Mouse (Mus musculus) embryonic fibroblast, embryonic 13.5 days (primary cell): ENCODE measurements around the gene Gm28308. TPM values are rescaled to one million over a fixed set of nuclear protein-coding genes. Genes with fewer than 3 reads are reported as not detected.
A peak's percentile ranks its signal among the peaks of the same experiment; 100 is the strongest.

Experiments used
- H3K27ac ChIP-seq: 2 replicates; pipeline ENCODE4 v1.5.1; 2012; ENCODE audit warnings: low read length, control low read depth, inconsistent platforms; ENCODE audit not compliant: insufficient read depth
- H3K4me1 ChIP-seq: 2 replicates; pipeline ENCODE4 v1.6.1; 2011; ENCODE audit warnings: low read length; ENCODE audit not compliant: control insufficient read depth, insufficient read depth
- H3K4me3 ChIP-seq: 2 replicates; pipeline ENCODE4 v1.5.1; 2011; ENCODE audit warnings: mild to moderate bottlenecking, control low read depth, low read length; ENCODE audit not compliant: insufficient read depth
- CTCF ChIP-seq: IDR thresholded peaks from 2 replicates; pipeline ENCODE4 v1.5.1; 2011; ENCODE audit warnings: mild to moderate bottlenecking, control low read depth, low read length, moderate library complexity, borderline replicate concordance; ENCODE audit not compliant: insufficient read depth
- POLR2A ChIP-seq: IDR thresholded peaks from 2 replicates; pipeline ENCODE4 v1.6.1; 2011; ENCODE audit warnings: low read depth, mild to moderate bottlenecking, control low read depth, low read length, moderate library complexity
- polyA plus RNA-seq: library from polyadenylated mRNA; stranded (reverse); fragments of >200 nt; gene quantifications from 2 replicates; pipeline ENCODE4 v1.2.4, GENCODE M21; 2011; ENCODE audit warnings: low read depth; ENCODE audit not compliant: missing spikeins, insufficient read length

Gene Gm28308
- polyA plus RNA-seq, 1 experiment: not detected

GRCm38 (mm10) chr6:52165441-52166370 is 47.4 kb downstream of the Gm28308 start:
- H3K4me1 ChIP-seq: 0 out of 2 replicates have a peak, but pooled peaks cover 2% of the 10 kb centered on the region
- peak overlapping the region; percentile 79 for H3K27ac ChIP-seq
- TF ChIP-seq CTCF: no peak
- no peak for TF ChIP-seq POLR2A
- peak overlapping the region; percentile 26 for H3K4me3 ChIP-seq

- peak within 1 kb of the TSS; percentile 47 for H3K4me3 ChIP-seq
- TF ChIP-seq POLR2A (peak; percentile 35; the same call in 1 of the 2 replicates), CTCF (no peak)
- H3K27ac ChIP-seq: peak within 1 kb of the TSS; percentile 79
- 0 out of 2 replicates have a peak, but pooled peaks cover 2% of the 10 kb centered on the region for H3K4me1 ChIP-seq
Measured at GRCm38 (mm10) chr6:52164626-52165440, 48.3 kb downstream of the Gm28308 start, which contains the start of gene Hoxa2. Hoxa2 (minus strand) TSS chr6:52164831.

GRCm38 (mm10) chr6:52164051-52164625 is 49.0 kb downstream of the Gm28308 start:
- 0 out of 2 replicates have a peak, but pooled peaks cover 2% of the 10 kb centered on the region for H3K4me1 ChIP-seq
- H3K4me3 ChIP-seq: peak overlapping the region; percentile 47

GRCm38 (mm10) chr6:52163366-52164031 is 49.6 kb downstream of the Gm28308 start:
- no peak for TF ChIP-seq CTCF
- TF ChIP-seq POLR2A: no peak
- H3K4me3 ChIP-seq: peak overlapping the region; percentile 47
- peak overlapping the region; percentile 79 for H3K27ac ChIP-seq
- H3K4me1 ChIP-seq: 0 out of 2 replicates have a peak, but pooled peaks cover 2% of the 10 kb centered on the region

More at GRCm38 (mm10) chr6:52164051-52164625, 49.0 kb downstream of the Gm28308 start:
- no peak for TF ChIP-seq CTCF
- TF ChIP-seq POLR2A: no peak; the same call in 1 of the 2 replicates
- peak overlapping the region; percentile 79 for H3K27ac ChIP-seq

GRCm38 (mm10) chr6:52162611-52163365 is 50.4 kb downstream of the Gm28308 start:
- 0 out of 2 replicates have a peak, but pooled peaks cover 2% of the 10 kb centered on the region for H3K4me1 ChIP-seq
- H3K27ac ChIP-seq: peak overlapping the region; percentile 79
- H3K4me3 ChIP-seq: peak overlapping the region; percentile 47
- TF ChIP-seq CTCF (no peak), POLR2A (no peak)

- TF ChIP-seq CTCF: no peak
- TF ChIP-seq POLR2A: no peak
- 0 out of 2 replicates have a peak, but pooled peaks cover 2% of the 10 kb centered on the region for H3K4me1 ChIP-seq
- no peak overlapping the region for H3K27ac ChIP-seq
- no peak overlapping the region for H3K4me3 ChIP-seq
Measured at GRCm38 (mm10) chr6:52162093-52162380, 51.1 kb downstream of the Gm28308 start.

- H3K4me3 ChIP-seq: peak overlapping the region; percentile 23
Measured at GRCm38 (mm10) chr6:52161336-52162092, 51.6 kb downstream of the Gm28308 start.

More at GRCm38 (mm10) chr6:52161336-52162092, 51.6 kb downstream of the Gm28308 start:
- 0 out of 2 replicates have a peak, but pooled peaks cover 2% of the 10 kb centered on the region for H3K4me1 ChIP-seq
- peak overlapping the region; percentile 76 for H3K27ac ChIP-seq
- TF ChIP-seq CTCF (no peak), POLR2A (no peak)
